Mouse (Mus musculus) neural tube, embryonic 11.5 days (tissue): ENCODE measurements around the gene Cul9. TPM values are rescaled to one million over a fixed set of nuclear protein-coding genes. Genes with fewer than 3 reads are reported as not detected.

ENCODE experiments used
- ATAC-seq: fragments of 200-750 bp; cut with Nextera tagmentation; 2 replicates; pipeline ENCODE4 v1.8.0; 2017; ENCODE audit warnings: moderate number of reproducible peaks, mild to moderate bottlenecking, moderate TSS enrichment, moderate library complexity; ENCODE audit not compliant: insufficient read depth, low FRiP score, low TSS enrichment
- DNase-seq: peaks from one replicate; pipeline ENCODE4 v3.0.0-alpha.2; 2015; ENCODE audit warnings: low spot score
- H3K27ac ChIP-seq: fragments of 300-500 bp; sonication (generic); 2 replicates; pipeline ENCODE4 v1.5.1; 2014; ENCODE audit warnings: low read depth, mild to moderate bottlenecking, low read length
- H3K27me3 ChIP-seq: fragments of 300-500 bp; sonication (generic); 2 replicates; pipeline ENCODE4 v1.6.1; 2014; ENCODE audit warnings: mild to moderate bottlenecking, low read length, mixed read lengths; ENCODE audit not compliant: control insufficient read depth, insufficient read depth
- H3K36me3 ChIP-seq: fragments of 300-500 bp; sonication (generic); 2 replicates; pipeline ENCODE4 v1.6.1; 2014; ENCODE audit warnings: mild to moderate bottlenecking, low read length, moderate library complexity, mixed read lengths; ENCODE audit not compliant: control insufficient read depth, insufficient read depth
- H3K4me1 ChIP-seq: fragments of 300-500 bp; sonication (generic); 2 replicates; pipeline ENCODE4 v1.6.1; 2014; ENCODE audit warnings: low read length, mixed read lengths; ENCODE audit not compliant: control insufficient read depth, insufficient read depth
- H3K4me2 ChIP-seq: fragments of 300-500 bp; sonication (generic); 2 replicates; pipeline ENCODE4 v1.6.1; 2014; ENCODE audit warnings: low read depth, mild to moderate bottlenecking, moderate library complexity
- H3K4me3 ChIP-seq: fragments of 300-500 bp; sonication (generic); 2 replicates; pipeline ENCODE4 v1.5.1; 2014; ENCODE audit warnings: low read depth, low read length
- H3K9ac ChIP-seq: fragments of 300-500 bp; sonication (generic); 2 replicates; pipeline ENCODE4 v1.6.1; 2014; ENCODE audit warnings: mild to moderate bottlenecking, low read length
- H3K9me3 ChIP-seq: fragments of 300-500 bp; sonication (generic); 2 replicates; pipeline ENCODE4 v1.6.1; 2016; ENCODE audit warnings: low read length; ENCODE audit not compliant: control insufficient read depth
- WGBS: fragments of 180-500 bp; shearing (Covaris S2); extraction: QIAGEN DNeasy Blood & Tissue Kit; methylation state at CpG from one replicate; pipeline ENCODE4 v1.1.7; 2014; 5-methylcytosine and 5-hydroxymethylcytosine counted together
- polyA plus RNA-seq: library from polyadenylated mRNA; unstranded; fragments of >200 nt; fragmentation: Nextera tagmentation; extraction: Ambion mirVana; gene quantifications from 2 replicates; pipeline ENCODE4 v1.2.1, GENCODE M21; 2014

Cul9 gene
- polyA plus RNA-seq, 1 experiment from 2014 or later, result 4.4 TPM

DNA sequence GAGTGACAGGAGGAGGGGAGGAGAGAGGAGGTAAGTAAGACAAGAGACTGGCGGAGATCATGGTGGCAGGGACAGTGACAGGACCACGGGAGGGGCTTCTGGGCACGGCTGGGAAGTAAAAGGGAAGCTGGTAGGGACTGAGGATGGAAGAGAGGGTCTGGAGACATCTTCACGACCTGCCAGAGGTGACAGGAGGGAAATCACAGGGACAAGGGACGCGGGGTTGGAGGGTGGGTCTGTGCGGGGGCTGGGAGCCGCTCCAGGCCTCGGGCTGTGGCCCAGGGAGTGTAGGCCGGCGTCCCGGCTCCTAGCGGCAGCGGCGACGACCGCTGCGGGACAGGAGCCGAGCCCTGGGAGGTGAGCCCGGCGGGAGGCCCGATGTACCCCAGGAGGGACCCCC lies 59.2 kb downstream of the Cul9 start:
- Histone ChIP-seq H3K4me2 (peak overlapping the region; percentile 63), H3K4me1 (peaks cover 17% of the 10 kb centered on the region; the same call in 1 of the 2 replicates), H3K9me3 (no peaks in the 10 kb centered on the region), H3K36me3 (no peaks in the 10 kb centered on the region), H3K9ac (peak overlapping the region; percentile 81), H3K27ac (0 out of 2 replicates have a peak overlapping the region, but pooled peaks have one; percentile 14), H3K27me3 (peaks cover 49% of the 10 kb centered on the region), H3K4me3 (peak overlapping the region; percentile 73)
- WGBS, result 6% methylated on average over 11 of the region's 22 CpGs
- 0 out of 2 replicates have a peak, but pooled peaks have one; percentile 13 for ATAC-seq
- DNase-seq, result peak; percentile 42

DNA sequence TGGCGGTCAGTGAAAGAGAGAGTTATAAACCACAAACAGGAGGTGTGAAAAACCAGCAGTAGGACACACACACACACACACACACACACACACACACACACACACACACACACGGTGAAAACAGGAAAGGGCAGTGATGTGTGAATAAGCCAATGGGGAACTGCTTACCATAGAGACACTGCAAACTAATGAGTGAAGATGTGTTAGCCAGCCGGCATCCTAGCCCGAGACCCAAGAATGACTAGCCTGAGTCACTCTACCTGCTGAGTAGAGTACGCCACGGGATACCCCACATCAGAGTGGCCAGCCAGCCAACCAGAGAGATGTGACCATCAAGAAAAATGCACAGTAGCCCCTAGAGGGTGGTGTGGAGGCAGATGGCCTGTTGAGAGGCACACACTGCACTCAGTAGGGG lies 61.7 kb downstream of the Cul9 start:
- H3K36me3 ChIP-seq, result no peaks in the 10 kb centered on the region
- no peak overlapping the region for H3K27ac ChIP-seq
- no peaks in the 10 kb centered on the region for H3K9me3 ChIP-seq
- peaks cover 17% of the 10 kb centered on the region; the same call in 1 of the 2 replicates for H3K4me1 ChIP-seq
- 11% methylated on average over 6 of the region's 6 CpGs for WGBS
- H3K4me2 ChIP-seq, result peak overlapping the region; percentile 63
- ATAC-seq (peak; percentile 32; the same call in 1 of the 2 replicates), DNase-seq (no peak)
- peak overlapping the region; percentile 28; the same call in 1 of the 2 replicates for H3K9ac ChIP-seq
- peaks cover 49% of the 10 kb centered on the region for H3K27me3 ChIP-seq
- peak overlapping the region; percentile 31; the same call in 1 of the 2 replicates for H3K4me3 ChIP-seq

DNA sequence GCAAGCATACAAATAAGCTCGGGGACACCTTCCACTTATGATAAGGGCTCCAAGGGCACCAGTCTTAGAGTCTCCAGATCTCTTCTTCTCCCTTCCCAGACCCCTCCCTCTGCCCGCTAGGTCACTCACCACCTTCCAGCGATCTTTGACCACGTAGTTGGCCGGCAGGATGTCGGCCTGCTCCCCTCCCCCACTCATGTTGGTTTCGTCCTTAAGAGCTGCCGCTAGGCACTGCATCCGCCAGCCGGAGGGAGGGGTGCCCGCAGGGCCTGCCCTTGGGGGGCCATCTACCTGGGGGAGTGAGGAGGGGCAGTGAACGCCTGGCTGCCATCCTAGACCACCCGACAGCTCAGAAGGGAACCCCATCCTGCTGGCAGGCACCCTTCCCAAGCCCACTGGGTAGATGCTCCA lies 62.2 kb downstream of the Cul9 start:
- no peak; the same call in 1 of the 2 replicates for ATAC-seq
- H3K27me3 ChIP-seq, result peaks cover 49% of the 10 kb centered on the region

DNA sequence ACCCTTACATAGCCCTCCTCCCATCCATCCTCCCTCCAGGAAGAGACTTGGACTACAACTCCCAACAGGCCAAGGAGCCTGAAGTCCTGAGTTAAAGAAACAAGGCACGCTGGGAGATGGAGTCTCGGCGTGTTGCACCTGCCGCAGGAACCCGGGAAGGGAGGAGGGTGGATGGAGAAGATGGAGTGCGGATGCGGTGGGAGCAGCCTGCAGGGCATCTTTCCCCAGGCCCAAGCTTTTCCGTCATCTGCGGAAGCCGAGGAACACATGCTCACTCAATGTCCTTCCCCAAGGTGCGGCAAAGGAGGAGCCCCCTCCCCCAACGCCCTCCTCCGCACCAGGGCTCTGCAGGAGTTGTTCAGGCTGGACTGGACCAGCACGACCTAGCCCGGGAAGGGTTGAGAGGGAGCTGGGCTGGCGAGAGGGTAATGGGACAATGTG lies 62.6 kb downstream of the Cul9 start:
- peak overlapping the region; percentile 28; the same call in 1 of the 2 replicates for H3K9ac ChIP-seq
- H3K4me2 ChIP-seq, result peak overlapping the region; percentile 63
- ATAC-seq (no peak; the same call in 1 of the 2 replicates), DNase-seq (peak; percentile 68)
- H3K36me3 ChIP-seq, result no peaks in the 10 kb centered on the region
- WGBS, result 2% methylated on average over 16 of the region's 16 CpGs
- peaks cover 45% of the 10 kb centered on the region for H3K27me3 ChIP-seq
- peaks cover 17% of the 10 kb centered on the region; the same call in 1 of the 2 replicates for H3K4me1 ChIP-seq
- H3K4me3 ChIP-seq, result peak overlapping the region; percentile 31
- H3K27ac ChIP-seq, result no peak overlapping the region
- no peaks in the 10 kb centered on the region for H3K9me3 ChIP-seq

More for the DNA sequence above, 62.2 kb downstream of the Cul9 start:
- 4% methylated on average over 13 of the region's 13 CpGs for WGBS
- peak overlapping the region; percentile 63 for H3K4me2 ChIP-seq
- H3K27ac ChIP-seq, result no peak overlapping the region
- H3K4me3 ChIP-seq, result peak overlapping the region; percentile 31
- H3K9me3 ChIP-seq, result no peaks in the 10 kb centered on the region
- H3K4me1 ChIP-seq, result peaks cover 17% of the 10 kb centered on the region; the same call in 1 of the 2 replicates
- no peaks in the 10 kb centered on the region for H3K36me3 ChIP-seq
- peak; percentile 35 for DNase-seq
- peak overlapping the region; percentile 28; the same call in 1 of the 2 replicates for H3K9ac ChIP-seq

DNA sequence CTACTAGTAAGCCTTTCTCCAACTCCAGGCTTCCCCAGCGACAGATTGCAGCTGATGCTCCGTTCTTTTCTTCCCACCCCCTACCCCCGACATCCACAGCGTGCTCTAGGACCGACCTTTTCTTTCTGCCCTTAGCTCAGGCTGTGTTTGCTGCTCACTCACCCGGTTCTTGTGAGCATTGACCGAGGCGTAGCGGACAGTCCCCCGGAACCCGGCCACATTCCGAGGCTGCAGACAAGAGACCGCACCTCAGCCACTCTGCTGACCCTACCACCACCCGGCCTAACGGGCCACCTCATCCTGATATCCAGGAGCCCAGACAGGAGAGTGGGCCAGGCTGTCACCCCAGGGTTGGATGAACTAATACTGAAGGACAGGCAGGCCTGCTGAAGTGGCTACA lies 68.9 kb downstream of the Cul9 start:
- DNase-seq, result no peak
- Histone ChIP-seq H3K36me3 (no peaks in the 10 kb centered on the region), H3K9ac (no peak overlapping the region), H3K27ac (no peak overlapping the region), H3K27me3 (no peaks in the 10 kb centered on the region), H3K4me1 (no peaks in the 10 kb centered on the region), H3K4me2 (no peak overlapping the region), H3K4me3 (no peak overlapping the region), H3K9me3 (no peaks in the 10 kb centered on the region)
- ATAC-seq, result no peak
- 90% methylated on average over 15 of the region's 15 CpGs for WGBS

DNA sequence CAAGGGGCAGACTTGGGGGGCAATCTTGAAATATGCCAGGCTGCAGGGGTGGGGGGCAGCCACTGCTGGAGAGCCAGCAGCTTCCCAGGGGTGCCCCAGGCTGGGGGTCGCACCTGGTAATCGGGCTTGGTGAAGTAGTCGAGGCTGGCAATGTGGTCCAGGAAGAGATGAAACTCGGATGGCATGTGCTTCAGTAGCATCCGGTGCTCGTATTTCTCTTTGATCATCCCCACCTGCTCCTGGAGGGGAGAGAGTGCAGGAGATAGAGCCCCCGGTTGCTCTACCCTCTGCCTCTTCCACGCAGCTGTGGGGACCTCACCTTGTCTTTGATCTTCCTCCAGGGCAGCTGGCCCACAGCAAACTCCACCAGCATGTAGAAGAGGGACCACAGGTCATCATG lies 69.6 kb downstream of the Cul9 start:
- ATAC-seq, result no peak
- H3K27ac ChIP-seq, result no peak overlapping the region
- no peak overlapping the region for H3K9ac ChIP-seq
- WGBS, result 71% methylated on average over 8 of the region's 8 CpGs
- DNase-seq, result no peak
- no peak overlapping the region for H3K4me2 ChIP-seq
- no peak overlapping the region for H3K4me3 ChIP-seq
- H3K9me3 ChIP-seq, result no peaks in the 10 kb centered on the region
- no peaks in the 10 kb centered on the region for H3K27me3 ChIP-seq
- H3K36me3 ChIP-seq, result no peaks in the 10 kb centered on the region
- H3K4me1 ChIP-seq, result no peaks in the 10 kb centered on the region

DNA sequence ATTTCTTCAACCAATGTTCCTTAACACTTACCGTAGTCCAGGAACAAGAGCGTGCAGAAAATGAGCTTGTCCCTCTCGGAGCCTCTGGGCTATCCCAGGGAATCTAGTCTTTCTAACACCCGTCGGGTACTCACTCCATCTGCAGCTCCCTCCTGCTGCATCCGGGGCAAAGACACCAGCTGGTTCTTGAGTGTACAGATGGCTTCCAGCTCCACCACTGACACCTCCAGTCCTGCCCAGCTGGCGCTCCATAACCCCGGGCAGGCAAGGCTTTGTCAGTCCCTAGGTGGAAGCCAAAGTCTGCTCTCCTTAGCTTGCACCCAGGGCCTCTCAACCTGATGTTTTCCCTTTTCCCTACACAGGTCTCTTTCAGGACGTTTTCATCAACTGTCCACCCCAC lies 78.4 kb downstream of the Cul9 start:
- H3K9ac ChIP-seq, result no peak overlapping the region
- no peaks in the 10 kb centered on the region for H3K27me3 ChIP-seq
- H3K4me1 ChIP-seq, result no peaks in the 10 kb centered on the region
- H3K4me2 ChIP-seq, result no peak overlapping the region
- no peaks in the 10 kb centered on the region for H3K9me3 ChIP-seq
- DNase-seq, result no peak
- H3K36me3 ChIP-seq, result no peaks in the 10 kb centered on the region; the same call in 1 of the 2 replicates
- no peak overlapping the region for H3K27ac ChIP-seq
- no peak for ATAC-seq
- no peak overlapping the region for H3K4me3 ChIP-seq
- WGBS, result 67% methylated on average over 9 of the region's 9 CpGs

DNA sequence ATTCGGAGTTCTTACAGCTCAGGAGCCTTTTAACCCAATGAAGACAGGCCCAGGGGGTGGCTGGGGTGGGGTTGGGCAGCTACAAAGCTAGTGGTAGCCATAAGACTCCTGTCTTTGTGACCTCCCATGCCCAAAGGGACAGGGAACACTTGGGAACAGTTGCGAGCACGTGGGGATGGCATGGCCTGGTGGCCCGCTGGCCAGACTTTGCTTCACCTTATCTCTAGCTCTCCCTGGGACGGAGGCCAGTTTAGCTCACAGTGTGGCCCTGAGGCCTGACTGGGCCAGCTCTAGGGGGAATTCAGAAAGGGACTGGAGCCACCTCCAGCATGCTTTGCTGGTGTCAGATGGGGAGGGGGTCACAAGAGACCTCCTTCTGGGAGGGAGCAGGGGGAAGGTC lies 84.0 kb downstream of the Cul9 start:
- peaks cover 24% of the 10 kb centered on the region for H3K27me3 ChIP-seq

DNA sequence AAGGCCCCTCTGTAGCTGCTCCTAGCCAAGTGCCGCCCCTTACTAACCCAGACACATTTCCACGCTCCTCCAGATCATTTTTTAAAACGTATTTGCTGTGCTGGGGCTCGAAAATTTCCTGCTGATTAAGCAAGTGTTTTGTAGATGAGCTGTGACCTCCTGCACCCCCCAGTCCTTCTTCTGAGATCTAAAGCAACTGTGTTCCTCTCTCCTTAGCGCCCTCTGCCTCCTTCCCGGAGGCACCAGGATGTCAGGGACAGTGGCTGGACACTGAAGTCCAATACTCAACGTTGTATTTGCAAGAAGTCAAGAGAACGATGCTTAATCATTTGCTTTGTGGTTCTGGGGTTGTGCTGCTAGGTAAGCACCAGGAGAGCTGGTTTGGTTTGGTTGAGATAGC lies 84.8 kb downstream of the Cul9 start:
- H3K4me2 ChIP-seq, result peak overlapping the region; percentile 13
- H3K4me1 ChIP-seq, result no peaks in the 10 kb centered on the region
- DNase-seq (no peak), ATAC-seq (no peak)
- peaks cover 28% of the 10 kb centered on the region for H3K27me3 ChIP-seq
- H3K9ac ChIP-seq, result no peak overlapping the region
- H3K4me3 ChIP-seq, result no peak overlapping the region
- no peaks in the 10 kb centered on the region for H3K9me3 ChIP-seq
- WGBS, result 15% methylated on average over 8 of the region's 8 CpGs
- no peak overlapping the region for H3K27ac ChIP-seq
- no peaks in the 10 kb centered on the region for H3K36me3 ChIP-seq

More for the DNA sequence above, 84.0 kb downstream of the Cul9 start:
- no peak overlapping the region for H3K4me2 ChIP-seq
- no peaks in the 10 kb centered on the region for H3K4me1 ChIP-seq
- DNase-seq (no peak), ATAC-seq (no peak)
- no peak overlapping the region for H3K27ac ChIP-seq
- no peak overlapping the region for H3K4me3 ChIP-seq
- H3K36me3 ChIP-seq, result no peaks in the 10 kb centered on the region
- H3K9ac ChIP-seq, result no peak overlapping the region
- WGBS, result 81% methylated on average over 5 of the region's 5 CpGs
- H3K9me3 ChIP-seq, result no peaks in the 10 kb centered on the region
